Mouse (Mus musculus): ENCODE measurements at regions not wholly inside any gene's neighbourhood (a gene's known extent, or its start where the extent isn't known, plus 50 kb on each side); places are given as distances from the start of the nearest gene placed in this dataset.

DNA sequence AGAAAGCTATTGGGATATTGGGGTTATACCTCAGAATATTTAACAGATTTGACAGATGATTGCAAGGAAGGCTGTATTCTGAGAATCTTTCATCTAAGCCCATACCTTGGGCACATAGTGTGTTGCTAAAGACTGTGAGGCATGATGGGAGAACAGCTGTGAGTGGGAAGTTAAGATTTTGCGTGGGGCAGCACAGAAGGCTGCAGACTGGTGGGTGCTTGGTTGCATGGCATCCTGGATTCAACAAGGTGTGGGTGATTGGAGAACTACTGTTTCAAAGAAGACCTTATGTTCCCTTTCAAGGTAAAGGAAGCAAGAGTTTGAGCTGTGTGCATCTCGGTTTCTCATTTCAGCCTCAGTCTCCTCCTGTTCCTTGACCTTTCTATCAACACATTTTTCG is 584.8 kb downstream of the Sh2d4b start:
- ChIA-PET POLR2A (no interaction called here), CTCF (no interaction called here)
- ATAC-seq (no peak), DNase-seq (ENCODE audit: low read depth, low spot score) (no peak)
- H3K27me3 ChIP-seq = no peaks in the 10 kb centered on the region
- in situ Hi-C loops (cut with MboI; ENCODE audit: low pct_unique_long_range_greater_than_20kb) = no loop called here
- no peak for TF ChIP-seq CTCF (IDR thresholded peaks at IDR 0.05)

GRCm38 (mm10) chr14:40279194-40279593 is 613.9 kb downstream of the Sh2d4b start:
- DNase-seq (ENCODE audit: low read depth, low spot score) (no peak), ATAC-seq (no peak)
- ChIA-PET CTCF (no interaction called here), POLR2A (no interaction called here)
- in situ Hi-C loops (cut with MboI; ENCODE audit: low pct_unique_long_range_greater_than_20kb) = no loop called here
- no peak for TF ChIP-seq CTCF (IDR thresholded peaks at IDR 0.05)
- no peaks in the 10 kb centered on the region for H3K27me3 ChIP-seq

GRCm38 (mm10) chr14:40275331-40275730 is 617.7 kb downstream of the Sh2d4b start:
- TF ChIP-seq CTCF (IDR thresholded peaks at IDR 0.05) = no peak
- CTCF ChIA-PET = interaction anchor here (0.6 kb wide), 1 partner anchor 327 kb away, joined by 3 read pairs; no protein-coding TSS in a partner anchor
- no peaks in the 10 kb centered on the region for H3K27me3 ChIP-seq
- POLR2A ChIA-PET = no interaction called here
- no peak for ATAC-seq
- in situ Hi-C loops (cut with MboI; ENCODE audit: low pct_unique_long_range_greater_than_20kb) = no loop called here
- DNase-seq (ENCODE audit: low read depth, low spot score) = no peak

DNA sequence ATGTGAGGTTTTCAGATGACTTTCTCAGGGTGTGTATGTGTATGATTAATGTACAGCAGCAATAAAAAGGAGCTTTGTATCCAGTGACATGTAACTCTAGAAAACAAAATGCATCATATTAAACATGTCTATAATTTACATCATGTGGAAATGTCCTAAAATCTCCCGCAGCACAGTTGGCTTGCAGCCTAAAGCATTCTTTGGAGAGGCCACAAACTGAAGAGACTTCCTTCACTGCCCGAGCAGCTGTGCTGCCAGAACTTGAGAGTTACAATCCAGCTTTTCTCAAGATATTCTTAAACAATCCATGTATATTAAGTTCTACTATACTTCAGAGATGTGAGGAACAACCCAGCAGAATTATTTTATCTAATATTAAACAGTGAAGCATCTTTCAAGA is 631.4 kb downstream of the Sh2d4b start:
- in situ Hi-C loops (cut with MboI; ENCODE audit: low pct_unique_long_range_greater_than_20kb) = no loop called here
- CTCF ChIA-PET = no interaction called here
- TF ChIP-seq CTCF (IDR thresholded peaks at IDR 0.05) = no peak
- ATAC-seq (no peak), DNase-seq (ENCODE audit: low read depth, low spot score) (no peak)
- POLR2A ChIA-PET = no interaction called here
- no peaks in the 10 kb centered on the region for H3K27me3 ChIP-seq

DNA sequence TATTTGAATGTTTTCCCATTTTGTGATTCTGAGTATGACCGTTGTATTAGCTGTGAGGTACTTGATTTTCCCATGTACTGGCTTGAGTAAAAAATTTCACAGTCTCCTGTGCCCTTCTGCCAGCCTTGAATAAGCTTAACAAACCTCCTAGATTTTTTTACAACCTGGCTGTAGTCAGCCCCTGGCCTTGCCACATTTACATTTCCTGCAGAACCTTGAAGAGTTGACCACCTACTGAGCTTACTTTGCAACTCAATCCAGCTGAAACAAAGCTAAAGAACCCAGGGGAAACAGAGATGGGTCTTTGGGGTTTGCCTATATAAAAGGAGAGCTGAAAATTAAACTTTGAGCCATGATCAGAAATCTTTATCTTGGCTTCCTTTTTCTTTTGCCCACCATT is 661.0 kb downstream of the Sh2d4b start:
- in situ Hi-C loops (cut with MboI; ENCODE audit: low pct_unique_long_range_greater_than_20kb) = no loop called here
- no peak for DNase-seq (ENCODE audit: low read depth, low spot score)
- no peak for ATAC-seq
- TF ChIP-seq CTCF (IDR thresholded peaks at IDR 0.05) = no peak
- ChIA-PET CTCF (no interaction called here), POLR2A (no interaction called here)
- H3K27me3 ChIP-seq = no peaks in the 10 kb centered on the region

- no peaks in the 10 kb centered on the region for H3K27me3 ChIP-seq
- in situ Hi-C loops (cut with MboI; ENCODE audit: low pct_unique_long_range_greater_than_20kb) = no loop called here
- DNase-seq (ENCODE audit: low read depth, low spot score) = no peak
- TF ChIP-seq CTCF (IDR thresholded peaks at IDR 0.05) = no peak
- CTCF ChIA-PET = no interaction called here
- no peak for ATAC-seq
- POLR2A ChIA-PET = no interaction called here
Measured at GRCm38 (mm10) chr14:40224331-40224730, 668.7 kb downstream of the Sh2d4b start.
